Mouse (Mus musculus): ENCODE results near the gene Apoh. TPM values are rescaled to one million over a fixed set of nuclear protein-coding genes. Genes with fewer than 3 reads are reported as not detected.
A peak's percentile ranks its signal among the peaks of the same experiment; 100 is the strongest.

The Apoh gene
- total and polyA plus RNA-seq, 3 experiments = not detected

DNA sequence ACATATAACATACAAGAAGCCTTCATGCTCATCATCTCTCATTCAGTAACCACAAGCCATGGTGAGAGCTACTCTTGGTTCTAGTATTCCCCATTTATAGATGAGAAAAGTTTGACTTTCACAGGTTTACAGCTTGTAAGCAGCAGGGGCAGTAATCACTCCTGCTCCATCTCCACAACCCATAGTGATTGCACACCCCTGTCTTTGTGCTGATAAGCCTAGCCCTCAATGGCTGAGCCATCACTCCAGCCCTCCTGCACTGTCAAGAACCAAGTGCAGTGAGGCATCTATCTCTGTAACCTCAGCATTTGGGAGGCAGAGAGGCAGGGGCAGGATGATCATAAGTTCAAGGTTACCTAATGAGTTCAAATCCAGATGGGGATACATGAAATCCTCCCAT lies 47.8 kb upstream of the Apoh start:
- Histone ChIP-seq H3K27me3 (ENCODE audit: control insufficient read depth in 1 of 2, insufficient read depth in 2 of 2, low read length in 2 of 2) (no peaks in the 10 kb centered on the region), H3K27ac (ENCODE audit: control insufficient read depth, low read depth, low read length) (no peak overlapping the region), H3K4me3 (ENCODE audit: control insufficient read depth in 1 of 2, insufficient read depth in 1 of 2, low read depth in 2 of 2, low read length in 2 of 2) (no peak overlapping the region), H3K36me3 (ENCODE audit: control insufficient read depth in 1 of 2, insufficient read depth in 2 of 2, low read length in 2 of 2) (peaks cover 0 to 28% of the 10 kb centered on the region in 2 experiments; a peak in 2 of 4 replicates), H3K9me3 (replicated peaks; ENCODE audit: insufficient read depth, low read length) (no peaks in the 10 kb centered on the region), H3K79me2 (ENCODE audit: control insufficient read depth, insufficient read depth, low read length, poor library complexity) (no peaks in the 10 kb centered on the region), H3K9ac (ENCODE audit: control insufficient read depth, low read depth, low read length, poor library complexity, severe bottlenecking) (no peak overlapping the region), H3K4me1 (ENCODE audit: control insufficient read depth in 1 of 2, insufficient read depth in 2 of 2, low read length in 2 of 2) (peaks cover 9 to 20% of the 10 kb centered on the region in 2 experiments)
- DNase-seq (ENCODE audit: low read depth, low spot score) = peak; percentile 50
- TF ChIP-seq SMC3 (IDR thresholded peaks at IDR 0.05; ENCODE audit: low read depth, low read length) (no peak), HCFC1 (IDR thresholded peaks at IDR 0.05; ENCODE audit: low read depth, low read length) (no peak), ELF1 (IDR thresholded peaks at IDR 0.05; ENCODE audit: low read depth, low read length) (no peak), MEF2A (IDR thresholded peaks at IDR 0.05; ENCODE audit: extremely low read depth, insufficient replicate concordance, low read depth, low read length, poor library complexity, severe bottlenecking) (no peak), POLR2AphosphoS5 (IDR thresholded peaks at IDR 0.05; ENCODE audit: borderline replicate concordance, low read depth, low read length) (no peak), MYB (IDR thresholded peaks at IDR 0.05; ENCODE audit: low read depth, low read length) (no peak), MAX (IDR thresholded peaks at IDR 0.05; ENCODE audit: low read length) (no peak), USF2 (IDR thresholded peaks at IDR 0.05; ENCODE audit: borderline replicate concordance in 1 of 2, insufficient read depth in 1 of 2, low read depth in 1 of 2, low read length in 2 of 2) (no peak), JUND (IDR thresholded peaks at IDR 0.05; ENCODE audit: low read depth, low read length) (no peak), GATA1 (IDR thresholded peaks at IDR 0.05; ENCODE audit: low read depth, low read length) (peak; percentile 81), RCOR1 (IDR thresholded peaks at IDR 0.05; ENCODE audit: low read depth, low read length) (peak; percentile 65), KAT2A (conservative IDR thresholded peaks at IDR 0.05; ENCODE audit: low read depth, low read length) (no peak), E2F4 (IDR thresholded peaks at IDR 0.05; ENCODE audit: borderline replicate concordance, low read depth, low read length) (no peak), ZNF384 (IDR thresholded peaks at IDR 0.05; ENCODE audit: low read depth, low read length) (peak; percentile 41; the same call in 1 of the 2 replicates), SIN3A (IDR thresholded peaks at IDR 0.05; ENCODE audit: low read length) (peak; percentile 21; the same call in 1 of the 2 replicates), POLR2A (IDR thresholded peaks at IDR 0.05; ENCODE audit: control insufficient read depth in 1 of 2, insufficient read depth in 1 of 2, low read depth in 1 of 2, low read length in 2 of 2, poor library complexity in 1 of 2) (no peak), TAL1 (IDR thresholded peaks at IDR 0.05; ENCODE audit: low read length) (no peak; the same call in 1 of the 2 replicates), ZMIZ1 (IDR thresholded peaks at IDR 0.05; ENCODE audit: low read depth, low read length) (no peak), NRF1 (IDR thresholded peaks at IDR 0.05; ENCODE audit: insufficient read depth, low read depth, low read length, poor library complexity, severe bottlenecking) (no peak), CHD1 (IDR thresholded peaks at IDR 0.05; ENCODE audit: low read depth, low read length) (no peak), USF1 (IDR thresholded peaks at IDR 0.05; ENCODE audit: low read depth, low read length) (no peak), NELFE (IDR thresholded peaks at IDR 0.05; ENCODE audit: low read depth, low read length) (no peak), MXI1 (IDR thresholded peaks at IDR 0.05; ENCODE audit: low read depth, low read length) (no peak), CTCF (IDR thresholded peaks at IDR 0.05 in 2 of 3, conservative IDR thresholded peaks at IDR 0.05 in 1 of 3; ENCODE audit: control insufficient read depth in 1 of 3, insufficient read depth in 1 of 3, low read depth in 2 of 3, low read length in 3 of 3, poor library complexity in 1 of 3, severe bottlenecking in 1 of 3) (no peak), MAZ (IDR thresholded peaks at IDR 0.05; ENCODE audit: low read depth, low read length) (no peak), CHD2 (IDR thresholded peaks at IDR 0.05; ENCODE audit: low read length) (no peak), MYC (IDR thresholded peaks at IDR 0.05; ENCODE audit: low read depth, low read length) (no peak), UBTF (IDR thresholded peaks at IDR 0.05; ENCODE audit: borderline replicate concordance, insufficient read depth, low read depth, low read length) (no peak), EP300 (IDR thresholded peaks at IDR 0.05; ENCODE audit: low read depth in 1 of 2, low read length in 2 of 2) (peak; percentile 49 to 57), ETS1 (IDR thresholded peaks at IDR 0.05; ENCODE audit: low read depth, low read length) (0 out of 2 replicates have a peak, but pooled peaks have one; percentile 23), BHLHE40 (IDR thresholded peaks at IDR 0.05; ENCODE audit: borderline replicate concordance, low read depth, low read length) (no peak), RAD21 (IDR thresholded peaks at IDR 0.05; ENCODE audit: low read depth, low read length) (no peak), TBP (IDR thresholded peaks at IDR 0.05; ENCODE audit: low read depth, low read length) (no peak), GABPA (IDR thresholded peaks at IDR 0.05; ENCODE audit: low read depth, low read length) (no peak), POLR2AphosphoS2 (IDR thresholded peaks at IDR 0.05; ENCODE audit: low read length) (no peak), ZC3H11A (IDR thresholded peaks at IDR 0.05; ENCODE audit: low read depth, low read length) (no peak), TCF12 (IDR thresholded peaks at IDR 0.05; ENCODE audit: low read depth, low read length) (peak; percentile 80), ZKSCAN1 (IDR thresholded peaks at IDR 0.05; ENCODE audit: low read depth, low read length) (no peak)

Measured in MEL (cell line).